Mouse (Mus musculus) left cerebral cortex, adult 18-20 months (tissue): ENCODE data around the gene Fpr-rs4. TPM values are rescaled to one million over a fixed set of nuclear protein-coding genes. Genes with fewer than 3 reads are reported as not detected.
"Not testable (repeated sequence)": the region's sequence is repeated elsewhere in the genome, so short reads cannot be mapped to it uniquely, and the experiment has no call there.

Experiments used
- DNase-seq, 2 experiments: peaks; one replicate each; pipeline ENCODE4 v3.0.0; 2021 to 2022; ENCODE audit warnings: low spot score in 2 of 2, mixed read lengths in 1 of 2
- long read RNA-seq, 2 experiments: library from polyadenylated mRNA; stranded (forward); transcript quantifications; one replicate each; pipeline ENCODE4 v2.0.0; 2021
- total RNA-seq, 2 experiments: library from RNA; stranded (reverse); gene quantifications; 2 replicates each; pipeline ENCODE4 v1.2.3; 2021

The Fpr-rs4 gene
- not detected for total RNA-seq
- long read RNA-seq, experiment 1: 0 reads
- long read RNA-seq, experiment 2: 0 reads

GRCm38 (mm10) chr17:18021433-18021832, at the start of gene Fpr-rs4:
Gene Fpr-rs4 (plus strand): TSS chr17:18021733.
- DNase-seq: no peak

- no peak for DNase-seq
Observed at GRCm38 (mm10) chr17:17973443-17973842, 48.1 kb upstream of the Fpr-rs4 start.

- DNase-seq: not testable (repeated sequence)
Observed at GRCm38 (mm10) chr17:17981232-17981631, 40.3 kb upstream of the Fpr-rs4 start.

GRCm38 (mm10) chr17:18004752-18005151, 16.8 kb upstream of the Fpr-rs4 start:
- no peak for DNase-seq

- no peak for DNase-seq
Observed at GRCm38 (mm10) chr17:18049124-18049523, 27.6 kb downstream of the Fpr-rs4 start, which contains the start of gene Vmn2r124. Gene Vmn2r124 (plus strand): TSS chr17:18049424.

Other genes starting within 250 kb of the Fpr-rs4 start
- gene Spaca6, start 194.6 kb upstream of the Fpr-rs4 start, total RNA-seq: 10 to 100 TPM; 81.6 to 81.8 TPM
- 1 to 10 TPM in 1 of 2 experiments, under 1 TPM in 1; 0.67 to 1.4 TPM for gene Has1, start 166.5 kb upstream of the Fpr-rs4 start, total RNA-seq
- not detected for gene Fpr1, start 137.8 kb upstream of the Fpr-rs4 start, total RNA-seq
- gene Fpr2, start 133.9 kb upstream of the Fpr-rs4 start, total RNA-seq: not detected
- gene Fpr3, start 133.9 kb upstream of the Fpr-rs4 start, total RNA-seq: not detected
- not detected for gene Vmn2r124, start 27.7 kb downstream of the Fpr-rs4 start, total RNA-seq
- gene Vmn2r91, start 63.3 kb downstream of the Fpr-rs4 start, total RNA-seq: not detected
- not detected for gene Vmn2r92, start 130.2 kb downstream of the Fpr-rs4 start, total RNA-seq